Mouse (Mus musculus) hindbrain, embryonic 12.5 days (tissue): ENCODE results near the gene Paqr5. TPM values are rescaled to one million over a fixed set of nuclear protein-coding genes. Genes with fewer than 3 reads are reported as not detected.

Experiments
- ATAC-seq: fragments of 200-750 bp; cut with Nextera tagmentation; 2 replicates; pipeline ENCODE4 v1.8.0; 2017; ENCODE audit warnings: moderate TSS enrichment; ENCODE audit not compliant: low FRiP score
- H3K27ac ChIP-seq: fragments of 300-500 bp; sonication (generic); 2 replicates; pipeline ENCODE4 v1.5.1; 2016; ENCODE audit warnings: mild to moderate bottlenecking
- H3K27me3 ChIP-seq: fragments of 300-500 bp; sonication (generic); 2 replicates; pipeline ENCODE4 v1.6.1; 2016; ENCODE audit warnings: mild to moderate bottlenecking
- H3K36me3 ChIP-seq: fragments of 300-500 bp; sonication (generic); 2 replicates; pipeline ENCODE4 v1.6.1; 2016; ENCODE audit warnings: mild to moderate bottlenecking
- H3K4me1 ChIP-seq: fragments of 300-500 bp; sonication (generic); 2 replicates; pipeline ENCODE4 v1.6.1; 2016
- H3K4me2 ChIP-seq: fragments of 300-500 bp; sonication (generic); replicated peaks from 2 replicates; pipeline ENCODE4 v1.6.1; 2016; ENCODE audit warnings: mild to moderate bottlenecking
- H3K4me3 ChIP-seq: fragments of 300-500 bp; sonication (generic); 2 replicates; pipeline ENCODE4 v1.5.1; 2016; ENCODE audit warnings: mild to moderate bottlenecking
- H3K9ac ChIP-seq: fragments of 300-500 bp; sonication (generic); 2 replicates; pipeline ENCODE4 v1.6.1; 2016; ENCODE audit warnings: mild to moderate bottlenecking, moderate library complexity
- H3K9me3 ChIP-seq: fragments of 300-500 bp; sonication (generic); replicated peaks from 2 replicates; pipeline ENCODE4 v1.6.1; 2016; ENCODE audit warnings: mild to moderate bottlenecking
- WGBS: fragments of 180-500 bp; shearing (Covaris S2); methylation state at CpG from one replicate; pipeline ENCODE4 v1.1.7; 2016; 5-methylcytosine and 5-hydroxymethylcytosine counted together
- polyA plus RNA-seq: library from polyadenylated mRNA; unstranded; fragments of >200 nt; fragmentation: Nextera tagmentation; extraction: Ambion mirVana; gene quantifications from 2 replicates; pipeline ENCODE4 v1.2.1, GENCODE M21; 2016

Paqr5 gene
- polyA plus RNA-seq, 1 experiment from 2014 or later = 0.93 TPM

- Histone ChIP-seq H3K4me3 (no peak overlapping the region), H3K27me3 (0 out of 2 replicates have a peak, but pooled peaks cover 2% of the 10 kb centered on the region), H3K9me3 (no peaks in the 10 kb centered on the region), H3K4me1 (0 out of 2 replicates have a peak, but pooled peaks cover 10% of the 10 kb centered on the region), H3K4me2 (no peak overlapping the region), H3K9ac (no peak overlapping the region), H3K36me3 (no peaks in the 10 kb centered on the region), H3K27ac (no peak overlapping the region)
- no peak for ATAC-seq
- 84% methylated on average over 10 of the region's 10 CpGs for WGBS
These were observed 59.3 kb downstream of the Paqr5 start for GRCm38 (mm10) chr9:61967357-61967756.

- whole genome bisulfite sequencing = 86% methylated on average over 7 of the region's 7 CpGs
- 0 out of 2 replicates have a peak, but pooled peaks have one; percentile 29 for ATAC-seq
- Histone ChIP-seq H3K36me3 (no peaks in the 10 kb centered on the region), H3K9me3 (no peaks in the 10 kb centered on the region), H3K4me2 (no peak overlapping the region), H3K4me3 (no peak overlapping the region), H3K27ac (no peak overlapping the region), H3K4me1 (peaks cover 7% of the 10 kb centered on the region; the same call in 1 of the 2 replicates), H3K9ac (no peak overlapping the region), H3K27me3 (0 out of 2 replicates have a peak, but pooled peaks cover 2% of the 10 kb centered on the region)
These were observed 60.7 kb downstream of the Paqr5 start for GRCm38 (mm10) chr9:61965987-61966386.

GRCm38 (mm10) chr9:61965411-61965930 lies 61.2 kb downstream of the Paqr5 start:
- Histone ChIP-seq H3K4me2 (no peak overlapping the region), H3K9me3 (no peaks in the 10 kb centered on the region), H3K27me3 (0 out of 2 replicates have a peak, but pooled peaks cover 2% of the 10 kb centered on the region), H3K4me1 (peaks cover 7% of the 10 kb centered on the region; the same call in 1 of the 2 replicates), H3K4me3 (no peak overlapping the region), H3K9ac (no peak overlapping the region), H3K27ac (no peak overlapping the region), H3K36me3 (no peaks in the 10 kb centered on the region)
- ATAC-seq = peak; percentile 38; the same call in 1 of the 2 replicates
- 43% methylated on average over 4 of the region's 4 CpGs for WGBS

DNA sequence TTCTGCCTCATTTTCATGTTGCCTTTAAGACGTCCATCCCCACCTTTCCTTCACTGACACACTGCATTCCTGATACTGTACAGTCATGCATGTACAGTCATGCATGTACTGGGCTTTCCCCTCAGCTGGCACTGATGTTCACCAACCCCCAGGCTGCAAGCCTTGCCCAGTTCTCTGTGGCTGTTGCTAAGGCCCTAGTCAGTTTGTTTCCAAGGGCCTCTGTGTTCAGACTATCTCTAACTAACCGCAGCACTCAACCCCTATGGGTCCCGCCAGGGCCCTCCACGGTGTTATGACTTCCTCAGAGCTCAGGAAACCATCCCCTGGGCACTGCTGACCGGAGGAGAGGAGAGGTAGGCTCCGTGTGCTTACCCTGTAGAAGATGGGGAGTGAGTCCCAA lies 63.3 kb downstream of the Paqr5 start:
- Histone ChIP-seq H3K36me3 (no peaks in the 10 kb centered on the region), H3K4me1 (peaks cover 7% of the 10 kb centered on the region; the same call in 1 of the 2 replicates), H3K4me3 (no peak overlapping the region), H3K9ac (no peak overlapping the region), H3K9me3 (no peaks in the 10 kb centered on the region), H3K27ac (no peak overlapping the region), H3K27me3 (no peaks in the 10 kb centered on the region), H3K4me2 (no peak overlapping the region)
- ATAC-seq = no peak
- 77% methylated on average over 6 of the region's 6 CpGs for WGBS

- Histone ChIP-seq H3K9ac (no peak overlapping the region), H3K27ac (no peak overlapping the region), H3K4me1 (peaks cover 7% of the 10 kb centered on the region; the same call in 1 of the 2 replicates), H3K4me3 (no peak overlapping the region), H3K27me3 (no peaks in the 10 kb centered on the region), H3K36me3 (no peaks in the 10 kb centered on the region), H3K4me2 (no peak overlapping the region), H3K9me3 (no peaks in the 10 kb centered on the region)
- no peak for ATAC-seq
- WGBS = 83% methylated on average over 4 of the region's 4 CpGs
These were observed 65.5 kb downstream of the Paqr5 start for GRCm38 (mm10) chr9:61961181-61961580.

- Histone ChIP-seq H3K36me3 (no peaks in the 10 kb centered on the region), H3K9me3 (no peaks in the 10 kb centered on the region), H3K27ac (no peak overlapping the region), H3K4me2 (no peak overlapping the region), H3K4me3 (no peak overlapping the region), H3K4me1 (peaks cover 7% of the 10 kb centered on the region; the same call in 1 of the 2 replicates), H3K9ac (no peak overlapping the region), H3K27me3 (no peaks in the 10 kb centered on the region)
- 62% methylated on average over 5 of the region's 5 CpGs for WGBS
- no peak for ATAC-seq
These were observed 65.9 kb downstream of the Paqr5 start for GRCm38 (mm10) chr9:61960753-61961152.

- WGBS = 97% methylated on average over 1 of the region's 1 CpGs
- H3K4me3 ChIP-seq = no peak overlapping the region
- H3K27me3 ChIP-seq = no peaks in the 10 kb centered on the region
- no peak overlapping the region for H3K9ac ChIP-seq
- H3K36me3 ChIP-seq = no peaks in the 10 kb centered on the region
- ATAC-seq = no peak
- H3K4me1 ChIP-seq = peaks cover 7% of the 10 kb centered on the region; the same call in 1 of the 2 replicates
- H3K9me3 ChIP-seq = no peaks in the 10 kb centered on the region
- no peak overlapping the region for H3K4me2 ChIP-seq
- no peak overlapping the region for H3K27ac ChIP-seq
These were observed 66.6 kb downstream of the Paqr5 start for GRCm38 (mm10) chr9:61959921-61960569.

DNA sequence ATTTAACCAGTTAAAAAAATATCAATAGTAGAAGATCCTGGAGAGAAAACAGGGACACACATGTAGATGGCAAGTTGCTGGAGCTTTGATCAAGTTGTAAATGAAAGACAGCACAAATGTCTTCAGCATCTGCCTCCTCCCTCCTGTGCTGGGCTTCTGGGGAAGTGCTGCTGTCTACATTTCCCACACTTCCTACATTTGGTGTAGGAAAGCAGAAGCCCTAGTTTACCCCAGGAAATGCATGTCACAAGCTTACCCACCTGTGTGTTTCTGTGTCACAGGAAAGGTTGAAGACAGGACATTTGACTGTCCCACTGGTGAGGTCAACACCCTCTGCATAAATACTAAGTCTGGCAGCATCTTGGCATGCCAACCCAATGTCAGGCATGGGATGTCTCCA lies 71.9 kb downstream of the Paqr5 start:
- H3K27ac ChIP-seq = no peak overlapping the region

DNA sequence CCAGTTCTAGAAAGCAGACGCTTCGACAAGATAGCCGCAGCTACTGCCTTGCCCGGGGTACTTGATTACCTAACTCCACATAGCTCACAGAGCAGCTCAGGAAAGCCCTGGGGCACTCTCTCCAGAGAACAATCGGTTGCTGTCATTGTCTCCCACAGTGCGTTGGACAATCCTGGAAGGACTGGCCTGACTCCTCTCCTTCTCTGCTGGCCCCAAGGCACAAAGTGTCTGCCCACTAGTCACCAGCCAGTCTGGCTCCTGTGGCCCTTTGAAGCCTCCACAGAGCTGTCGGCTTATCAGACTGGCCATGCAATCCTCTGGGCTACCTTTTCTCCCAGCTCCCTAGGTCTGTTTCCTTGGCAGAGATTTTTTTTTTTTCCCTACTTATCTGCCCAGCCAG lies 74.4 kb downstream of the Paqr5 start:
- Histone ChIP-seq H3K36me3 (no peaks in the 10 kb centered on the region), H3K9ac (no peak overlapping the region), H3K4me3 (no peak overlapping the region), H3K27ac (no peak overlapping the region), H3K4me1 (peaks cover 16% of the 10 kb centered on the region), H3K27me3 (no peaks in the 10 kb centered on the region), H3K9me3 (no peaks in the 10 kb centered on the region), H3K4me2 (no peak overlapping the region)
- WGBS = 51% methylated on average over 7 of the region's 7 CpGs
- no peak for ATAC-seq

More for the DNA sequence above, 71.9 kb downstream of the Paqr5 start:
- H3K9me3 ChIP-seq = no peaks in the 10 kb centered on the region
- no peak overlapping the region for H3K4me3 ChIP-seq
- H3K4me2 ChIP-seq = no peak overlapping the region
- H3K27me3 ChIP-seq = no peaks in the 10 kb centered on the region
- no peak overlapping the region for H3K9ac ChIP-seq
- ATAC-seq = no peak
- H3K36me3 ChIP-seq = no peaks in the 10 kb centered on the region
- peaks cover 6% of the 10 kb centered on the region; the same call in 1 of the 2 replicates for H3K4me1 ChIP-seq

- H3K9ac ChIP-seq = peak overlapping the region; percentile 52
- no peaks in the 10 kb centered on the region for H3K27me3 ChIP-seq
- no peaks in the 10 kb centered on the region for H3K36me3 ChIP-seq
- H3K4me3 ChIP-seq = peak overlapping the region; percentile 75
- peak overlapping the region; percentile 97 for H3K4me2 ChIP-seq
- H3K9me3 ChIP-seq = no peaks in the 10 kb centered on the region
- peak; percentile 71 for ATAC-seq
- peak overlapping the region; percentile 70; the same call in 1 of the 2 replicates for H3K27ac ChIP-seq
- WGBS = 7% methylated on average over 24 of the region's 24 CpGs
- peaks cover 24% of the 10 kb centered on the region for H3K4me1 ChIP-seq
These were observed 79.0 kb downstream of the Paqr5 start for GRCm38 (mm10) chr9:61947402-61948346.

DNA sequence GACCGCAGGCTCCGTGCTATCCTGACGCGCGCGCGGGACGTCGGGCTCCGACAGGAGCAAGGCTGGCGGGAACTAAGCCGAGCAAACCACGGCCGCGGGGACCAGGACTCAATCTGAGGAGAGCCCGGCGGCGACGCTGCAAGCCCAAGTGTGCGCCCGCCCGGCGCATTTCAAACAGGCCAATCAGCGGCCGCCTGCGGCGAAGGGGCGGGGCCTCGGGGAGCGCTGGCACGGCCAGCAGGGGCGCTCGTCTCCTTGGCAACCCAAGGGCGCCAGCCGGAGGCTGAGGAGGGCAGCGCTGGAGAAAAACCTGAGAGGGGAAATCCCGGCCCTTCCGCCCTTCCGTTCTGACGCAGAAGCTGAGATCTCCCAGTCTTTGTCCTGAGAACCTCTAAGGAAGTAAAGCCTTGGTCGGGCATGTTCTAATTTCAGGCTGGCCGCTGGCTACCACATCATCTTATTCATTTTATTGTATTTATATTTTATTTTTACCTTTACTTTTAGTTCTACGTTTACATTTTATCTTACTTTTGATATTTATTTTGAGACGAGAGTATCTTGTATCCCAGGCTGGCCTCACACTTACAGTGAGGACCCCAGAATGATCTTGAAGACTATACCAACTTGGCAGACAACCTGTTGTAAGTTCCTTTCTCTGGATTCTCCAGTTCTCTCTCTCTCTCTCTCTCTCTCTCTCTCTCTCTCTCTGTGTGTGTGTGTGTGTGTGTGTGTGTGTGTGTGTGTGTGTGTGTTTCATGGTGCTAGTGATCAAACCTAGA lies 79.8 kb downstream of the Paqr5 start, which contains the start of gene Kif23:
Gene Kif23 (minus strand): TSS at position 152 of the 779 bp plus-strand sequence.
- ATAC-seq = peak; percentile 92
- peak within 1 kb of the TSS; percentile 82 for H3K9ac ChIP-seq
- WGBS = under 1% methylated on average over 44 of the region's 44 CpGs

More for the DNA sequence above, 79.8 kb downstream of the Paqr5 start, which contains the start of gene Kif23:
- Histone ChIP-seq H3K9me3 (no peaks in the 10 kb centered on the region), H3K36me3 (no peaks in the 10 kb centered on the region), H3K4me1 (peaks cover 18% of the 10 kb centered on the region), H3K4me3 (peak within 1 kb of the TSS; percentile 75), H3K27ac (peak within 1 kb of the TSS; percentile 70), H3K4me2 (peak within 1 kb of the TSS; percentile 97), H3K27me3 (no peaks in the 10 kb centered on the region)
